Mouse (Mus musculus): Measurements from ENCODE around the gene Rnf213. TPM values are rescaled to one million over a fixed set of nuclear protein-coding genes. Genes with fewer than 3 reads are reported as not detected.

Rnf213 gene
- polyA plus RNA-seq, 1 experiment from 2014 or later: 12.5 TPM

- Histone ChIP-seq H3K4me3 (ENCODE audit: low read depth, low read length) (no peak overlapping the region), H3K4me2 (no peak overlapping the region), H3K9me3 (ENCODE audit: low read depth, low read length) (no peaks in the 10 kb centered on the region), H3K27me3 (ENCODE audit: insufficient read depth, low read length) (no peaks in the 10 kb centered on the region), H3K36me3 (ENCODE audit: insufficient read depth) (no peaks in the 10 kb centered on the region), H3K9ac (no peak overlapping the region), H3K4me1 (ENCODE audit: insufficient read depth) (no peaks in the 10 kb centered on the region), H3K27ac (ENCODE audit: low read depth) (no peak overlapping the region)
- DNase-seq: no peak
- WGBS: 79% methylated on average over 6 of the region's 6 CpGs
- ATAC-seq (ENCODE audit: insufficient read depth): no peak
- no peak for TF ChIP-seq CTCF (IDR thresholded peaks at IDR 0.05; ENCODE audit: low read depth)
These were observed 129.2 kb downstream of the Rnf213 start for GRCm38 (mm10) chr11:119521920-119522710.

GRCm38 (mm10) chr11:119522779-119523178 is 129.9 kb downstream of the Rnf213 start:
- no peaks in the 10 kb centered on the region for H3K9me3 ChIP-seq (ENCODE audit: low read depth, low read length)
- no peak overlapping the region for H3K27ac ChIP-seq (ENCODE audit: low read depth)
- H3K4me3 ChIP-seq (ENCODE audit: low read depth, low read length): no peak overlapping the region
- no peaks in the 10 kb centered on the region for H3K27me3 ChIP-seq (ENCODE audit: insufficient read depth, low read length)
- DNase-seq (no peak), ATAC-seq (ENCODE audit: insufficient read depth) (no peak)
- no peak for TF ChIP-seq CTCF (IDR thresholded peaks at IDR 0.05; ENCODE audit: low read depth)
- no peaks in the 10 kb centered on the region for H3K4me1 ChIP-seq (ENCODE audit: insufficient read depth)
- H3K9ac ChIP-seq: no peak overlapping the region
- H3K36me3 ChIP-seq (ENCODE audit: insufficient read depth): no peaks in the 10 kb centered on the region
- H3K4me2 ChIP-seq: no peak overlapping the region
- 75% methylated on average over 8 of the region's 8 CpGs for WGBS

GRCm38 (mm10) chr11:119523392-119523791 is 130.5 kb downstream of the Rnf213 start:
- DNase-seq (no peak), ATAC-seq (ENCODE audit: insufficient read depth) (no peak)
- Histone ChIP-seq H3K4me1 (ENCODE audit: insufficient read depth) (no peaks in the 10 kb centered on the region), H3K4me2 (no peak overlapping the region), H3K27ac (ENCODE audit: low read depth) (no peak overlapping the region), H3K36me3 (ENCODE audit: insufficient read depth) (no peaks in the 10 kb centered on the region), H3K9me3 (ENCODE audit: low read depth, low read length) (no peaks in the 10 kb centered on the region), H3K4me3 (ENCODE audit: low read depth, low read length) (no peak overlapping the region), H3K9ac (no peak overlapping the region), H3K27me3 (ENCODE audit: insufficient read depth, low read length) (no peaks in the 10 kb centered on the region)
- TF ChIP-seq CTCF (IDR thresholded peaks at IDR 0.05; ENCODE audit: low read depth): no peak
- WGBS: 86% methylated on average over 3 of the region's 3 CpGs

- H3K36me3 ChIP-seq (ENCODE audit: insufficient read depth): no peaks in the 10 kb centered on the region
- H3K4me3 ChIP-seq (ENCODE audit: low read depth, low read length): peak overlapping the region; percentile 34
- peak overlapping the region; percentile 59 for H3K4me2 ChIP-seq
- no peaks in the 10 kb centered on the region for H3K4me1 ChIP-seq (ENCODE audit: insufficient read depth)
- WGBS: 2% methylated on average over 33 of the region's 33 CpGs
- no peaks in the 10 kb centered on the region for H3K9me3 ChIP-seq (ENCODE audit: low read depth, low read length)
- ATAC-seq (ENCODE audit: insufficient read depth) (peak; percentile 98), DNase-seq (peak; percentile 97)
- H3K27me3 ChIP-seq (ENCODE audit: insufficient read depth, low read length): no peaks in the 10 kb centered on the region
- H3K9ac ChIP-seq: peak overlapping the region; percentile 21
- no peak overlapping the region for H3K27ac ChIP-seq (ENCODE audit: low read depth)
- no peak for TF ChIP-seq CTCF (IDR thresholded peaks at IDR 0.05; ENCODE audit: low read depth)
These were observed 131.6 kb downstream of the Rnf213 start for GRCm38 (mm10) chr11:119524545-119524949.

- no peak overlapping the region for H3K27ac ChIP-seq (ENCODE audit: low read depth)
- no peak overlapping the region for H3K4me3 ChIP-seq (ENCODE audit: low read depth, low read length)
- no peak overlapping the region for H3K9ac ChIP-seq
- DNase-seq (no peak), ATAC-seq (ENCODE audit: insufficient read depth) (no peak)
- H3K9me3 ChIP-seq (ENCODE audit: low read depth, low read length): no peaks in the 10 kb centered on the region
- H3K36me3 ChIP-seq (ENCODE audit: insufficient read depth): no peaks in the 10 kb centered on the region
- no peak overlapping the region for H3K4me2 ChIP-seq
- H3K4me1 ChIP-seq (ENCODE audit: insufficient read depth): no peaks in the 10 kb centered on the region
- 71% methylated on average over 14 of the region's 14 CpGs for WGBS
- TF ChIP-seq CTCF (IDR thresholded peaks at IDR 0.05; ENCODE audit: low read depth): no peak
- no peaks in the 10 kb centered on the region for H3K27me3 ChIP-seq (ENCODE audit: insufficient read depth, low read length)
These were observed 133.4 kb downstream of the Rnf213 start for GRCm38 (mm10) chr11:119526068-119526966.

- no peak overlapping the region for H3K4me3 ChIP-seq (ENCODE audit: low read depth, low read length)
- no peak for ATAC-seq (ENCODE audit: insufficient read depth)
- no peaks in the 10 kb centered on the region for H3K27me3 ChIP-seq (ENCODE audit: insufficient read depth, low read length)
- no peak overlapping the region for H3K27ac ChIP-seq (ENCODE audit: low read depth)
- no peaks in the 10 kb centered on the region for H3K36me3 ChIP-seq (ENCODE audit: insufficient read depth)
- no peak for DNase-seq
- no peak overlapping the region for H3K9ac ChIP-seq
- TF ChIP-seq CTCF (IDR thresholded peaks at IDR 0.05; ENCODE audit: low read depth): no peak
- H3K9me3 ChIP-seq (ENCODE audit: low read depth, low read length): no peaks in the 10 kb centered on the region
- no peak overlapping the region for H3K4me2 ChIP-seq
- 51% methylated on average over 11 of the region's 11 CpGs for whole genome bisulfite sequencing
- H3K4me1 ChIP-seq (ENCODE audit: insufficient read depth): no peaks in the 10 kb centered on the region
These were observed 136.0 kb downstream of the Rnf213 start for GRCm38 (mm10) chr11:119528930-119529329.

GRCm38 (mm10) chr11:119532460-119532859 is 139.6 kb downstream of the Rnf213 start:
- Histone ChIP-seq H3K27ac (ENCODE audit: low read depth) (no peak overlapping the region), H3K27me3 (ENCODE audit: insufficient read depth, low read length) (no peaks in the 10 kb centered on the region), H3K4me3 (ENCODE audit: low read depth, low read length) (no peak overlapping the region), H3K4me1 (ENCODE audit: insufficient read depth) (no peaks in the 10 kb centered on the region), H3K9me3 (ENCODE audit: low read depth, low read length) (no peaks in the 10 kb centered on the region), H3K9ac (no peak overlapping the region), H3K36me3 (ENCODE audit: insufficient read depth) (no peaks in the 10 kb centered on the region), H3K4me2 (no peak overlapping the region)
- 66% methylated on average over 8 of the region's 8 CpGs for WGBS
- ATAC-seq (ENCODE audit: insufficient read depth) (no peak), DNase-seq (no peak)
- no peak for TF ChIP-seq CTCF (IDR thresholded peaks at IDR 0.05; ENCODE audit: low read depth)

Data from lung, embryonic 14.5 days (tissue).